In genomic region chr9:114952866-114953265, GRCm38 (mm10) we compare ENCODE assay signal across 17 mouse cellular contexts. TPM values are rescaled to one million over a fixed set of nuclear protein-coding genes. Genes with fewer than 3 reads are reported as not detected.
DNase-seq lines count a peak whose midpoint lies in the region; ATAC-seq and TF ChIP-seq lines count a peak whose summit lies in the region.
"Had no signal": no experiment of that assay in that cellular context is flagged by ENCODE, and none has a peak within 500 bp of the region (broad histone marks: within the 10 kb centered on the region; RNA-seq: fewer than 3 reads in every experiment).

No protein-coding gene starts in this region.

- DNase-seq in kidney, adult 2 months, result no peak
- no peak for DNase-seq in kidney, adult 9 months
- peak; percentile 33 for DNase-seq in retina, postnatal 1 day
- DNase-seq in retina, embryonic 14.5 days (ENCODE audit: low spot score), result no peak
- peak; percentile 83 for DNase-seq in R1 (ENCODE audit: low read depth, low spot score)
- peak; percentile 57 for DNase-seq in thymus, postnatal 4 days
- DNase-seq: adrenal gland, postnatal 10 days; cerebellum, adult 11 months; gastrocnemius, postnatal 10 days; layer of hippocampus, postnatal 36 days; liver, embryonic 13.5 days; right cerebral cortex, postnatal 4 days had no signal

- no peaks in the 10 kb centered on the region for H3K27me3 ChIP-seq in kidney, adult 2 months (replicated peaks; ENCODE audit: control insufficient read depth, insufficient read depth, low read length)
- H3K27me3 ChIP-seq: heart, embryonic 15.5 days; intestine, embryonic 15.5 days; liver, embryonic 13.5 days; neural tube, embryonic 13.5 days had no signal

- no peak overlapping the region for H3K27ac ChIP-seq in kidney, adult 2 months (ENCODE audit: insufficient read depth, low read depth, low read length)
- H3K27ac ChIP-seq: heart, embryonic 15.5 days; intestine, embryonic 15.5 days; liver, embryonic 13.5 days; midbrain, embryonic 10.5 days; neural tube, embryonic 13.5 days had no signal

- 63% methylated on average over 1 of the region's 1 CpGs for WGBS in kidney, adult 2 months

- no peaks in the 10 kb centered on the region for H3K36me3 ChIP-seq in kidney, adult 2 months (ENCODE audit: control insufficient read depth, insufficient read depth, low read length)
- H3K36me3 ChIP-seq: heart, embryonic 15.5 days; intestine, embryonic 15.5 days; liver, embryonic 13.5 days; midbrain, embryonic 10.5 days; neural tube, embryonic 13.5 days had no signal

- ATAC-seq in granulocyte monocyte progenitor cell, adult 5-6 weeks (replicated peaks; ENCODE audit: poor library complexity, severe bottlenecking), result no peak
- ATAC-seq: intestine, embryonic 15.5 days had no signal

- H3K4me1 ChIP-seq in kidney, adult 2 months (ENCODE audit: control insufficient read depth, insufficient read depth, low read length), result no peaks in the 10 kb centered on the region
- H3K4me1 ChIP-seq: neural tube, embryonic 13.5 days had no signal

- peak; percentile 35 for TF ChIP-seq CTCF in kidney, adult 2 months (conservative IDR thresholded peaks at IDR 0.05; ENCODE audit: insufficient read depth, insufficient read length, low read depth, low read length)

- no peak overlapping the region for H3K4me3 ChIP-seq in kidney, adult 2 months (ENCODE audit: insufficient read depth, low read depth, low read length)
- H3K4me3 ChIP-seq: heart, embryonic 15.5 days; intestine, embryonic 15.5 days; liver, embryonic 13.5 days; midbrain, embryonic 10.5 days; neural tube, embryonic 13.5 days had no signal

- TF ChIP-seq POLR2A in kidney, adult 2 months (IDR thresholded peaks at IDR 0.05; ENCODE audit: low read depth, low read length), result no peak

RNA-seq across cellular contexts. Expression of gene Gpd1l, which starts 19.1 kb away (rescaled TPM):
- 28.2 and 31.3 TPM in 2 replicates for polyA plus RNA-seq in kidney, adult 2 months (2012; rRNA removed)
- 31.0 and 42.0 TPM in 2 replicates for total RNA-seq in granulocyte monocyte progenitor cell, adult 5-6 weeks (2014; fragmentation: Nextera tagmentation)
- total RNA-seq in granulocyte monocyte progenitor cell, adult 5-6 weeks (2017), result 33.7 and 36.8 TPM in 2 replicates

RNA-seq across cellular contexts. Expression of gene Osbpl10, which starts 25.5 kb away (rescaled TPM):
- polyA plus RNA-seq in kidney, adult 2 months (2012; rRNA removed), result 7.0 and 7.3 TPM in 2 replicates
- 0.45 TPM in 1 of 2 replicates, not detected in the other for total RNA-seq in granulocyte monocyte progenitor cell, adult 5-6 weeks (2014; fragmentation: Nextera tagmentation)
- total RNA-seq in granulocyte monocyte progenitor cell, adult 5-6 weeks (2017), result 0.13 and 0.21 TPM in 2 replicates

RNA-seq across cellular contexts. Expression of gene Rps27rt, which starts 29.7 kb away (rescaled TPM):
- polyA plus RNA-seq in kidney, adult 2 months (2012; rRNA removed), result 24.4 and 49.4 TPM in 2 replicates
- total RNA-seq in granulocyte monocyte progenitor cell, adult 5-6 weeks (2014; fragmentation: Nextera tagmentation), result 358 and 366 TPM in 2 replicates
- 177 and 225 TPM in 2 replicates for total RNA-seq in granulocyte monocyte progenitor cell, adult 5-6 weeks (2017)

Comparison
In these comparisons a context has a peak if more than half of its experiments do, and no peak if none do; other contexts are left out.
1. DNase-seq: peak in retina, postnatal 1 day (single experiment), R1 (single experiment) and thymus, postnatal 4 days (single experiment); none in kidney, adult 2 months (single experiment), kidney, adult 9 months (single experiment) and retina, embryonic 14.5 days (single experiment).